Mouse (Mus musculus): ENCODE results near the gene Mlec. TPM values are rescaled to one million over a fixed set of nuclear protein-coding genes. Genes with fewer than 3 reads are reported as not detected.

Gene Mlec
- 120 TPM for polyA plus RNA-seq (2012; fragmentation: generic; extraction: Trizol)
- long read RNA-seq, experiment 1, full-length matches to known transcripts = 71 of 118 reads
- long read RNA-seq, experiment 1, partial matches to known transcripts = 0 of 118 reads
- long read RNA-seq, experiment 1, other reads (novel, unspliced or antisense) = 47 of 118 reads
- long read RNA-seq, experiment 2, full-length matches to known transcripts = 703 of 780 reads
- long read RNA-seq, experiment 2, partial matches to known transcripts = 5 of 780 reads
- long read RNA-seq, experiment 2, other reads (novel, unspliced or antisense) = 72 of 780 reads

GRCm38 (mm10) chr5:115158040-115158983 lies at the start of gene Mlec:
Mlec (minus strand) TSS chr5:115158179.
- Histone ChIP-seq H3K27me3 (ENCODE audit: control insufficient read depth, insufficient read depth, insufficient read length) (no peaks in the 10 kb centered on the region), H3K79me3 (ENCODE audit: low read depth) (peaks cover 43% of the 10 kb centered on the region), H3ac (ENCODE audit: control insufficient read depth, insufficient read length, low read depth) (peak within 1 kb of the TSS; percentile 85), H3K36me3 (ENCODE audit: control insufficient read depth, insufficient read depth) (peaks cover 15% of the 10 kb centered on the region), H3K79me2 (ENCODE audit: control insufficient read depth, insufficient read depth) (peaks cover 46% of the 10 kb centered on the region), H3K4me3 (ENCODE audit: insufficient read depth, poor library complexity, severe bottlenecking) (peak within 1 kb of the TSS; percentile 72)
- TF ChIP-seq CTCF (IDR thresholded peaks at IDR 0.05; ENCODE audit: control insufficient read depth, insufficient read depth, insufficient read length) (no peak), MAX (IDR thresholded peaks at IDR 0.05) (no peak), USF1 (IDR thresholded peaks at IDR 0.05; ENCODE audit: low read depth) (no peak), CEBPB (IDR thresholded peaks at IDR 0.05; ENCODE audit: low read depth) (no peak), FOSL1 (IDR thresholded peaks at IDR 0.05; ENCODE audit: insufficient read depth, low read length, poor library complexity, severe bottlenecking) (no peak), MYOG (IDR thresholded peaks at IDR 0.05; ENCODE audit: control insufficient read depth, extremely low read depth, insufficient read length) (no peak), MYOD1 (IDR thresholded peaks at IDR 0.05; ENCODE audit: control insufficient read depth, insufficient read length, low read depth) (no peak)

- no peak overlapping the region for H3ac ChIP-seq (ENCODE audit: control insufficient read depth, insufficient read length, low read depth)
- TF ChIP-seq CTCF (IDR thresholded peaks at IDR 0.05; ENCODE audit: control insufficient read depth, insufficient read depth, insufficient read length) (no peak), MYOG (IDR thresholded peaks at IDR 0.05; ENCODE audit: control insufficient read depth, extremely low read depth, insufficient read length) (no peak), MAX (IDR thresholded peaks at IDR 0.05) (no peak), USF1 (IDR thresholded peaks at IDR 0.05; ENCODE audit: low read depth) (no peak)
- no peak overlapping the region for H3K4me3 ChIP-seq (ENCODE audit: insufficient read depth, poor library complexity, severe bottlenecking)
- no peaks in the 10 kb centered on the region for H3K36me3 ChIP-seq (ENCODE audit: control insufficient read depth, insufficient read depth)
- H3K79me2 ChIP-seq (ENCODE audit: control insufficient read depth, insufficient read depth) = no peaks in the 10 kb centered on the region
- no peaks in the 10 kb centered on the region for H3K79me3 ChIP-seq (ENCODE audit: low read depth)
- peaks cover 6% of the 10 kb centered on the region for H3K27me3 ChIP-seq (ENCODE audit: control insufficient read depth, insufficient read depth, insufficient read length)
Measured at GRCm38 (mm10) chr5:115207244-115207643, 49.3 kb upstream of the Mlec start.

GRCm38 (mm10) chr5:115204562-115205311 lies 46.8 kb upstream of the Mlec start:
- peak overlapping the region; percentile 24 for H3ac ChIP-seq (ENCODE audit: control insufficient read depth, insufficient read length, low read depth)
- no peaks in the 10 kb centered on the region for H3K79me3 ChIP-seq (ENCODE audit: low read depth)
- no peaks in the 10 kb centered on the region for H3K36me3 ChIP-seq (ENCODE audit: control insufficient read depth, insufficient read depth)
- no peaks in the 10 kb centered on the region for H3K79me2 ChIP-seq (ENCODE audit: control insufficient read depth, insufficient read depth)
- no peak for TF ChIP-seq MAX (IDR thresholded peaks at IDR 0.05)
- TF ChIP-seq CTCF (IDR thresholded peaks at IDR 0.05; ENCODE audit: control insufficient read depth, insufficient read depth, insufficient read length) = no peak
- no peak for TF ChIP-seq FOSL1 (IDR thresholded peaks at IDR 0.05; ENCODE audit: insufficient read depth, low read length, poor library complexity, severe bottlenecking)
- no peak for TF ChIP-seq USF1 (IDR thresholded peaks at IDR 0.05; ENCODE audit: low read depth)
- no peak for TF ChIP-seq MYOG (IDR thresholded peaks at IDR 0.05; ENCODE audit: control insufficient read depth, extremely low read depth, insufficient read length)
- TF ChIP-seq MYOD1 (IDR thresholded peaks at IDR 0.05; ENCODE audit: control insufficient read depth, insufficient read length, low read depth) = no peak
- TF ChIP-seq CEBPB (IDR thresholded peaks at IDR 0.05; ENCODE audit: low read depth) = no peak
- peaks cover 6% of the 10 kb centered on the region for H3K27me3 ChIP-seq (ENCODE audit: control insufficient read depth, insufficient read depth, insufficient read length)
- no peak overlapping the region for H3K4me3 ChIP-seq (ENCODE audit: insufficient read depth, poor library complexity, severe bottlenecking)

- Histone ChIP-seq H3ac (ENCODE audit: control insufficient read depth, insufficient read length, low read depth) (no peak overlapping the region), H3K27me3 (ENCODE audit: control insufficient read depth, insufficient read depth, insufficient read length) (peaks cover 6% of the 10 kb centered on the region), H3K79me2 (ENCODE audit: control insufficient read depth, insufficient read depth) (no peaks in the 10 kb centered on the region), H3K79me3 (ENCODE audit: low read depth) (no peaks in the 10 kb centered on the region), H3K4me3 (ENCODE audit: insufficient read depth, poor library complexity, severe bottlenecking) (no peak overlapping the region), H3K36me3 (ENCODE audit: control insufficient read depth, insufficient read depth) (no peaks in the 10 kb centered on the region)
- TF ChIP-seq CEBPB (IDR thresholded peaks at IDR 0.05; ENCODE audit: low read depth) (no peak), FOSL1 (IDR thresholded peaks at IDR 0.05; ENCODE audit: insufficient read depth, low read length, poor library complexity, severe bottlenecking) (no peak), MYOD1 (IDR thresholded peaks at IDR 0.05; ENCODE audit: control insufficient read depth, insufficient read length, low read depth) (no peak), MYOG (IDR thresholded peaks at IDR 0.05; ENCODE audit: control insufficient read depth, extremely low read depth, insufficient read length) (no peak), MAX (IDR thresholded peaks at IDR 0.05) (no peak), CTCF (IDR thresholded peaks at IDR 0.05; ENCODE audit: control insufficient read depth, insufficient read depth, insufficient read length) (no peak), USF1 (IDR thresholded peaks at IDR 0.05; ENCODE audit: low read depth) (no peak)
Measured at GRCm38 (mm10) chr5:115203735-115204561, 46.0 kb upstream of the Mlec start.

All from C2C12 (cell line).